Mouse (Mus musculus): ENCODE measurements around the gene Coq9. TPM values are rescaled to one million over a fixed set of nuclear protein-coding genes. Genes with fewer than 3 reads are reported as not detected.
A peak's percentile ranks its signal among the peaks of the same experiment; 100 is the strongest.

Gene Coq9
- polyA plus RNA-seq, 1 experiment from 2014 or later = 65.5 TPM

- WGBS = under 1% methylated on average over 37 of the region's 37 CpGs
- peak; percentile 98 for DNase-seq (ENCODE audit: low spot score)
- H3K4me1 ChIP-seq = peaks cover 54% of the 10 kb centered on the region
- peaks cover 12% of the 10 kb centered on the region; the same call in 1 of the 2 replicates for H3K27me3 ChIP-seq (ENCODE audit: low read depth, poor library complexity, severe bottlenecking)
- H3K9me3 ChIP-seq (replicated peaks) = no peaks in the 10 kb centered on the region
- no peaks in the 10 kb centered on the region for H3K36me3 ChIP-seq
- peak within 1 kb of the TSS; percentile 85 for H3K27ac ChIP-seq
- H3K4me3 ChIP-seq = peak within 1 kb of the TSS; percentile 81
These were observed 38.1 kb downstream of the Coq9 start, which contains the start of gene Dok4 for GRCm38 (mm10) chr8:94876197-94876730. Gene Dok4 (minus strand): TSS chr8:94876330.

- WGBS = 9% methylated on average over 3 of the region's 3 CpGs
- Histone ChIP-seq H3K27ac (peak overlapping the region; percentile 85), H3K4me3 (peak overlapping the region; percentile 81), H3K36me3 (no peaks in the 10 kb centered on the region), H3K9me3 (replicated peaks) (no peaks in the 10 kb centered on the region), H3K4me1 (peaks cover 49% of the 10 kb centered on the region), H3K27me3 (ENCODE audit: low read depth, poor library complexity, severe bottlenecking) (peaks cover 12% of the 10 kb centered on the region; the same call in 1 of the 2 replicates)
- DNase-seq (ENCODE audit: low spot score) = no peak
These were observed 38.7 kb downstream of the Coq9 start for GRCm38 (mm10) chr8:94876820-94877219.

GRCm38 (mm10) chr8:94880742-94881141 is 42.6 kb downstream of the Coq9 start:
- Histone ChIP-seq H3K36me3 (no peaks in the 10 kb centered on the region), H3K4me1 (peaks cover 27% of the 10 kb centered on the region), H3K4me3 (no peak overlapping the region), H3K27me3 (ENCODE audit: low read depth, poor library complexity, severe bottlenecking) (no peaks in the 10 kb centered on the region), H3K27ac (no peak overlapping the region), H3K9me3 (replicated peaks) (no peaks in the 10 kb centered on the region)
- no peak for DNase-seq (ENCODE audit: low spot score)
- WGBS = 65% methylated on average over 4 of the region's 4 CpGs

GRCm38 (mm10) chr8:94888383-94889036 is 50.4 kb downstream of the Coq9 start:
- Histone ChIP-seq H3K4me1 (peaks cover 37% of the 10 kb centered on the region), H3K27me3 (ENCODE audit: low read depth, poor library complexity, severe bottlenecking) (no peaks in the 10 kb centered on the region), H3K36me3 (no peaks in the 10 kb centered on the region), H3K9me3 (replicated peaks) (no peaks in the 10 kb centered on the region), H3K27ac (no peak overlapping the region), H3K4me3 (no peak overlapping the region)
- 30% methylated on average over 14 of the region's 14 CpGs for WGBS
- DNase-seq (ENCODE audit: low spot score) = no peak

GRCm38 (mm10) chr8:94892917-94893316 is 54.8 kb downstream of the Coq9 start:
- 11% methylated on average over 2 of the region's 2 CpGs for WGBS
- Histone ChIP-seq H3K27ac (0 out of 2 replicates have a peak overlapping the region, but pooled peaks have one; percentile 2), H3K4me1 (peaks cover 40% of the 10 kb centered on the region), H3K27me3 (ENCODE audit: low read depth, poor library complexity, severe bottlenecking) (no peaks in the 10 kb centered on the region), H3K36me3 (no peaks in the 10 kb centered on the region), H3K4me3 (no peak overlapping the region), H3K9me3 (replicated peaks) (no peaks in the 10 kb centered on the region)
- no peak for DNase-seq (ENCODE audit: low spot score)

- H3K27ac ChIP-seq = peak overlapping the region; percentile 78
- WGBS = 14% methylated on average over 11 of the region's 11 CpGs
- DNase-seq (ENCODE audit: low spot score) = no peak
These were observed 61.1 kb downstream of the Coq9 start for GRCm38 (mm10) chr8:94899262-94899661.

GRCm38 (mm10) chr8:94900617-94901016 is 62.5 kb downstream of the Coq9 start:
- peaks cover 38% of the 10 kb centered on the region for H3K36me3 ChIP-seq
- no peaks in the 10 kb centered on the region for H3K9me3 ChIP-seq (replicated peaks)
- no peaks in the 10 kb centered on the region for H3K27me3 ChIP-seq (ENCODE audit: low read depth, poor library complexity, severe bottlenecking)
- WGBS = 12% methylated on average over 6 of the region's 6 CpGs
- peak overlapping the region; percentile 25; the same call in 1 of the 2 replicates for H3K4me3 ChIP-seq
- H3K27ac ChIP-seq = peak overlapping the region; percentile 78
- H3K4me1 ChIP-seq = peaks cover 77% of the 10 kb centered on the region
- no peak for DNase-seq (ENCODE audit: low spot score)

More at GRCm38 (mm10) chr8:94899262-94899661, 61.1 kb downstream of the Coq9 start:
- peaks cover 25% of the 10 kb centered on the region for H3K36me3 ChIP-seq
- 0 out of 2 replicates have a peak overlapping the region, but pooled peaks have one; percentile 14 for H3K4me3 ChIP-seq
- H3K27me3 ChIP-seq (ENCODE audit: low read depth, poor library complexity, severe bottlenecking) = no peaks in the 10 kb centered on the region
- H3K4me1 ChIP-seq = peaks cover 75% of the 10 kb centered on the region
- no peaks in the 10 kb centered on the region for H3K9me3 ChIP-seq (replicated peaks)

- Histone ChIP-seq H3K4me3 (peak overlapping the region; percentile 25; the same call in 1 of the 2 replicates), H3K9me3 (replicated peaks) (no peaks in the 10 kb centered on the region), H3K27me3 (ENCODE audit: low read depth, poor library complexity, severe bottlenecking) (no peaks in the 10 kb centered on the region), H3K36me3 (peaks cover 42% of the 10 kb centered on the region), H3K4me1 (peaks cover 73% of the 10 kb centered on the region), H3K27ac (peak overlapping the region; percentile 78)
- DNase-seq (ENCODE audit: low spot score) = peak; percentile 53
- 8% methylated on average over 5 of the region's 5 CpGs for WGBS
These were observed 62.9 kb downstream of the Coq9 start for GRCm38 (mm10) chr8:94901031-94901430.

GRCm38 (mm10) chr8:94903709-94904108 is 65.6 kb downstream of the Coq9 start:
- H3K27me3 ChIP-seq (ENCODE audit: low read depth, poor library complexity, severe bottlenecking) = no peaks in the 10 kb centered on the region
- peaks cover 68% of the 10 kb centered on the region for H3K36me3 ChIP-seq
- peak; percentile 82 for DNase-seq (ENCODE audit: low spot score)
- H3K27ac ChIP-seq = peak overlapping the region; percentile 72
- no peaks in the 10 kb centered on the region for H3K9me3 ChIP-seq (replicated peaks)
- WGBS = 19% methylated on average over 12 of the region's 12 CpGs
- peak overlapping the region; percentile 13; the same call in 1 of the 2 replicates for H3K4me3 ChIP-seq
- H3K4me1 ChIP-seq = peaks cover 78% of the 10 kb centered on the region

Other genes with a start within 250 kb of the Coq9 start
- gene Rspry1, start 236.4 kb upstream of the Coq9 start, polyA plus RNA-seq (2016; fragmentation: Nextera tagmentation; extraction: Ambion mirVana) = 42.1 and 49.2 TPM in 2 replicates
- gene Fam192a, start 236.3 kb upstream of the Coq9 start, polyA plus RNA-seq (2016; fragmentation: Nextera tagmentation; extraction: Ambion mirVana) = 81.0 and 89.0 TPM in 2 replicates
- gene Arl2bp, start 171.7 kb upstream of the Coq9 start, polyA plus RNA-seq (2016; fragmentation: Nextera tagmentation; extraction: Ambion mirVana) = 175 and 189 TPM in 2 replicates
- 0.48 TPM in 1 of 2 replicates, not detected in the other for gene Pllp, start 142.0 kb upstream of the Coq9 start, polyA plus RNA-seq (2016; fragmentation: Nextera tagmentation; extraction: Ambion mirVana)
- gene Ccl22, start 92.7 kb upstream of the Coq9 start, polyA plus RNA-seq (2016; fragmentation: Nextera tagmentation; extraction: Ambion mirVana) = not detected in 2 replicates
- 2.7 and 5.3 TPM in 2 replicates for gene Cx3cl1, start 66.3 kb upstream of the Coq9 start, polyA plus RNA-seq (2016; fragmentation: Nextera tagmentation; extraction: Ambion mirVana)
- not detected in 2 replicates for gene Ccl17, start 27.9 kb upstream of the Coq9 start, polyA plus RNA-seq (2016; fragmentation: Nextera tagmentation; extraction: Ambion mirVana)
- 195 and 198 TPM in 2 replicates for gene Ciapin1, start within 50 bp of the Coq9 start, polyA plus RNA-seq (2016; fragmentation: Nextera tagmentation; extraction: Ambion mirVana)
- gene Polr2c, start 19.1 kb downstream of the Coq9 start, polyA plus RNA-seq (2016; fragmentation: Nextera tagmentation; extraction: Ambion mirVana) = 201 and 208 TPM in 2 replicates
- 23.4 and 33.1 TPM in 2 replicates for gene Dok4, start 38.0 kb downstream of the Coq9 start, polyA plus RNA-seq (2016; fragmentation: Nextera tagmentation; extraction: Ambion mirVana)
- gene Ccdc102a, start 79.8 kb downstream of the Coq9 start, polyA plus RNA-seq (2016; fragmentation: Nextera tagmentation; extraction: Ambion mirVana) = 27.0 and 32.3 TPM in 2 replicates
- gene Adgrg5, start 85.4 kb downstream of the Coq9 start, polyA plus RNA-seq (2016; fragmentation: Nextera tagmentation; extraction: Ambion mirVana) = 0.18 and 0.74 TPM in 2 replicates
- gene Adgrg1, start 136.4 kb downstream of the Coq9 start, polyA plus RNA-seq (2016; fragmentation: Nextera tagmentation; extraction: Ambion mirVana) = 7.0 and 11.6 TPM in 2 replicates
- gene Adgrg3, start 179.4 kb downstream of the Coq9 start, polyA plus RNA-seq (2016; fragmentation: Nextera tagmentation; extraction: Ambion mirVana) = 3.4 and 4.2 TPM in 2 replicates
- gene Drc7, start 216.8 kb downstream of the Coq9 start, polyA plus RNA-seq (2016; fragmentation: Nextera tagmentation; extraction: Ambion mirVana) = 0.23 TPM in 2 replicates
- gene Katnb1, start 242.9 kb downstream of the Coq9 start, polyA plus RNA-seq (2016; fragmentation: Nextera tagmentation; extraction: Ambion mirVana) = 29.4 and 33.3 TPM in 2 replicates